Mouse (Mus musculus) limb, embryonic 15.5 days (tissue): ENCODE results near the gene Ceacam18. TPM values are rescaled to one million over a fixed set of nuclear protein-coding genes. Genes with fewer than 3 reads are reported as not detected.
A peak's percentile ranks its signal among the peaks of the same experiment; 100 is the strongest.

ENCODE experiments used
- ATAC-seq: fragments of 200-750 bp; cut with Nextera tagmentation; 2 replicates; pipeline ENCODE4 v1.8.0; 2017; ENCODE audit warnings: low read depth, moderate TSS enrichment; ENCODE audit not compliant: insufficient number of reproducible peaks, low FRiP score, low TSS enrichment
- H3K27ac ChIP-seq: fragments of 300-500 bp; sonication (generic); 2 replicates; pipeline ENCODE4 v1.5.1; 2015; ENCODE audit warnings: moderate library complexity, mild to moderate bottlenecking, inconsistent platforms
- H3K27me3 ChIP-seq: fragments of 300-500 bp; sonication (generic); 2 replicates; pipeline ENCODE4 v1.6.1; 2015; ENCODE audit warnings: inconsistent platforms
- H3K36me3 ChIP-seq: fragments of 300-500 bp; sonication (generic); 2 replicates; pipeline ENCODE4 v1.6.1; 2015; ENCODE audit warnings: inconsistent platforms
- H3K4me1 ChIP-seq: fragments of 300-500 bp; sonication (generic); 2 replicates; pipeline ENCODE4 v1.6.1; 2015; ENCODE audit warnings: inconsistent platforms
- H3K4me2 ChIP-seq: fragments of 300-500 bp; sonication (generic); 2 replicates; pipeline ENCODE4 v1.6.1; 2015; ENCODE audit warnings: mild to moderate bottlenecking, inconsistent platforms
- H3K4me3 ChIP-seq: fragments of 300-500 bp; sonication (generic); 2 replicates; pipeline ENCODE4 v1.5.1; 2015; ENCODE audit warnings: mild to moderate bottlenecking, inconsistent platforms
- H3K9ac ChIP-seq: fragments of 300-500 bp; sonication (generic); 2 replicates; pipeline ENCODE4 v1.6.1; 2015; ENCODE audit warnings: inconsistent platforms
- H3K9me3 ChIP-seq: fragments of 300-500 bp; sonication (generic); 2 replicates; pipeline ENCODE4 v1.6.1; 2016; ENCODE audit warnings: inconsistent platforms
- WGBS: fragments of 180-500 bp; shearing (Covaris S2); methylation state at CpG from one replicate; pipeline ENCODE4 v1.1.7; 2015; 5-methylcytosine and 5-hydroxymethylcytosine counted together
- polyA plus RNA-seq: library from polyadenylated mRNA; unstranded; fragments of >200 nt; fragmentation: Nextera tagmentation; extraction: Ambion mirVana; gene quantifications from 2 replicates; pipeline ENCODE4 v1.2.1, GENCODE M21; 2015

Gene Ceacam18
- not detected in 2 replicates for polyA plus RNA-seq

GRCm38 (mm10) chr7:43634500-43634899 lies at the start of gene Ceacam18:
Ceacam18 (plus strand) TSS chr7:43634707.
- ATAC-seq: no peak
- Histone ChIP-seq H3K4me2 (no peak within 1 kb of the TSS), H3K36me3 (no peaks in the 10 kb centered on the region), H3K27me3 (no peaks in the 10 kb centered on the region), H3K4me3 (no peak within 1 kb of the TSS), H3K4me1 (no peaks in the 10 kb centered on the region), H3K27ac (no peak within 1 kb of the TSS), H3K9me3 (no peaks in the 10 kb centered on the region), H3K9ac (no peak within 1 kb of the TSS)
- WGBS: 52% methylated on average over 6 of the region's 6 CpGs

GRCm38 (mm10) chr7:43584790-43585189 lies 49.7 kb upstream of the Ceacam18 start:
- H3K4me1 ChIP-seq: peaks cover 7% of the 10 kb centered on the region
- H3K9me3 ChIP-seq: no peaks in the 10 kb centered on the region
- H3K27ac ChIP-seq: no peak overlapping the region
- H3K4me2 ChIP-seq: no peak overlapping the region
- no peak overlapping the region for H3K9ac ChIP-seq
- H3K4me3 ChIP-seq: no peak overlapping the region
- H3K36me3 ChIP-seq: peaks cover 59% of the 10 kb centered on the region
- no peaks in the 10 kb centered on the region for H3K27me3 ChIP-seq
- no peak for ATAC-seq
- WGBS: 92% methylated on average over 5 of the region's 5 CpGs

GRCm38 (mm10) chr7:43601884-43602283 lies 32.6 kb upstream of the Ceacam18 start:
- no peaks in the 10 kb centered on the region for H3K9me3 ChIP-seq
- no peak overlapping the region for H3K4me3 ChIP-seq
- H3K27ac ChIP-seq: no peak overlapping the region
- H3K36me3 ChIP-seq: no peaks in the 10 kb centered on the region
- 37% methylated on average over 5 of the region's 5 CpGs for WGBS
- H3K4me1 ChIP-seq: peaks cover 2% of the 10 kb centered on the region; the same call in 1 of the 2 replicates
- ATAC-seq: no peak
- H3K9ac ChIP-seq: no peak overlapping the region
- no peak overlapping the region for H3K4me2 ChIP-seq
- H3K27me3 ChIP-seq: no peaks in the 10 kb centered on the region

GRCm38 (mm10) chr7:43606896-43607742 lies 27.4 kb upstream of the Ceacam18 start, which contains the start of gene Zfp819:
Zfp819 (plus strand) TSS chr7:43607169.
- peaks cover 10% of the 10 kb centered on the region; the same call in 1 of the 2 replicates for H3K4me1 ChIP-seq
- no peaks in the 10 kb centered on the region for H3K36me3 ChIP-seq
- H3K9me3 ChIP-seq: no peaks in the 10 kb centered on the region
- H3K4me2 ChIP-seq: peak within 1 kb of the TSS; percentile 63
- H3K9ac ChIP-seq: no peak within 1 kb of the TSS
- H3K4me3 ChIP-seq: peak within 1 kb of the TSS; percentile 36
- H3K27me3 ChIP-seq: peaks cover 4% of the 10 kb centered on the region; the same call in 1 of the 2 replicates
- H3K27ac ChIP-seq: no peak within 1 kb of the TSS
- WGBS: 14% methylated on average over 41 of the region's 41 CpGs
- ATAC-seq: peak; percentile 76; the same call in 1 of the 2 replicates

GRCm38 (mm10) chr7:43607743-43608287 lies 26.7 kb upstream of the Ceacam18 start:
- Histone ChIP-seq H3K4me1 (peaks cover 10% of the 10 kb centered on the region; the same call in 1 of the 2 replicates), H3K27ac (no peak overlapping the region), H3K4me2 (no peak overlapping the region; the same call in 1 of the 2 replicates), H3K9me3 (no peaks in the 10 kb centered on the region), H3K9ac (no peak overlapping the region), H3K36me3 (no peaks in the 10 kb centered on the region), H3K4me3 (no peak overlapping the region), H3K27me3 (peaks cover 4% of the 10 kb centered on the region; the same call in 1 of the 2 replicates)
- no peak for ATAC-seq
- WGBS: 45% methylated on average over 5 of the region's 5 CpGs

GRCm38 (mm10) chr7:43608316-43608824 lies 26.1 kb upstream of the Ceacam18 start:
- Histone ChIP-seq H3K9ac (no peak overlapping the region), H3K4me3 (no peak overlapping the region), H3K4me1 (peaks cover 10% of the 10 kb centered on the region; the same call in 1 of the 2 replicates), H3K4me2 (no peak overlapping the region), H3K27me3 (peaks cover 4% of the 10 kb centered on the region; the same call in 1 of the 2 replicates), H3K9me3 (no peaks in the 10 kb centered on the region), H3K36me3 (no peaks in the 10 kb centered on the region), H3K27ac (no peak overlapping the region)
- 72% methylated on average over 7 of the region's 7 CpGs for WGBS
- ATAC-seq: no peak

GRCm38 (mm10) chr7:43613816-43614551 lies 20.5 kb upstream of the Ceacam18 start:
- H3K27me3 ChIP-seq: no peaks in the 10 kb centered on the region

GRCm38 (mm10) chr7:43622927-43623326 lies 11.6 kb upstream of the Ceacam18 start:
- Histone ChIP-seq H3K27me3 (no peaks in the 10 kb centered on the region), H3K27ac (no peak overlapping the region), H3K9me3 (no peaks in the 10 kb centered on the region), H3K4me3 (no peak overlapping the region), H3K4me2 (no peak overlapping the region), H3K9ac (no peak overlapping the region), H3K36me3 (no peaks in the 10 kb centered on the region), H3K4me1 (no peaks in the 10 kb centered on the region)
- WGBS: 85% methylated on average over 7 of the region's 7 CpGs
- ATAC-seq: no peak

More at GRCm38 (mm10) chr7:43613816-43614551, 20.5 kb upstream of the Ceacam18 start:
- Histone ChIP-seq H3K9me3 (no peaks in the 10 kb centered on the region), H3K27ac (no peak overlapping the region), H3K36me3 (no peaks in the 10 kb centered on the region), H3K9ac (no peak overlapping the region), H3K4me3 (no peak overlapping the region), H3K4me2 (no peak overlapping the region), H3K4me1 (no peaks in the 10 kb centered on the region)
- ATAC-seq: no peak
- WGBS: 86% methylated on average over 14 of the region's 14 CpGs

- Histone ChIP-seq H3K36me3 (no peaks in the 10 kb centered on the region), H3K4me2 (no peak overlapping the region), H3K27me3 (no peaks in the 10 kb centered on the region), H3K4me1 (no peaks in the 10 kb centered on the region), H3K27ac (no peak overlapping the region), H3K9ac (no peak overlapping the region), H3K9me3 (no peaks in the 10 kb centered on the region), H3K4me3 (no peak overlapping the region)
- ATAC-seq: no peak
- WGBS: 18% methylated on average over 10 of the region's 10 CpGs
These were observed 10.7 kb upstream of the Ceacam18 start for GRCm38 (mm10) chr7:43623819-43624218.

GRCm38 (mm10) chr7:43625065-43625464 lies 9.4 kb upstream of the Ceacam18 start:
- Histone ChIP-seq H3K36me3 (no peaks in the 10 kb centered on the region), H3K27ac (no peak overlapping the region), H3K4me2 (no peak overlapping the region), H3K4me3 (no peak overlapping the region), H3K9ac (no peak overlapping the region), H3K9me3 (no peaks in the 10 kb centered on the region), H3K4me1 (no peaks in the 10 kb centered on the region), H3K27me3 (no peaks in the 10 kb centered on the region)
- ATAC-seq: no peak
- WGBS: 65% methylated on average over 3 of the region's 3 CpGs

- H3K27ac ChIP-seq: no peak overlapping the region
- ATAC-seq: no peak
- H3K4me3 ChIP-seq: no peak overlapping the region
- no peak overlapping the region for H3K9ac ChIP-seq
- H3K4me1 ChIP-seq: no peaks in the 10 kb centered on the region
- no peaks in the 10 kb centered on the region for H3K27me3 ChIP-seq
- H3K4me2 ChIP-seq: no peak overlapping the region
- H3K9me3 ChIP-seq: no peaks in the 10 kb centered on the region
- H3K36me3 ChIP-seq: no peaks in the 10 kb centered on the region
- 82% methylated on average over 8 of the region's 8 CpGs for WGBS
These were observed 8.6 kb upstream of the Ceacam18 start for GRCm38 (mm10) chr7:43625794-43626422.
